Mouse (Mus musculus): Measurements from ENCODE around the gene Abhd4.

GRCm38 (mm10) chr14:54240542-54240941 is 13.4 kb upstream of the Abhd4 start:
- TF ChIP-seq EP300 (IDR thresholded peaks at IDR 0.05), result no peak
- TF ChIP-seq CTCF (IDR thresholded peaks at IDR 0.05), result no peak
